Mouse (Mus musculus): ENCODE measurements around the gene Rabl6.

DNA sequence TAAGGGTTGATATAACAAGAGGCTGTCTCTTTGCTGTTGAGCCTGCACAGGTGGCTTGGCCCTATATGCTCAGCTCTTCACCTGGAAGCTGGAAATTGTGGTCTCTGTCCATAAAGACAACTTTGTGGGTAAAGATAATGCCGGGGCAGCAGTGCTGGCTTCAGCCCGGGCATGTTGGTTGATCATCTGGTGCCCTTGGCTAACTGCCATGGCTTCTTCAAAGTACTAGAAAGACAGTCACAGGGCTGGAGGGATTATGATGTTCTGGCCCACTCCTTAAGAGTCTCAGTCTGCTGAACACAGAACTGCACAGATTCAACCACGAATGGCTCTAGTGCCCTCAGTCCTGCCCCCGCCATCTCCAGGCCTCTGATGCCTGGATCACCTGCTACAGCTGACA lies 48.9 kb upstream of the Rabl6 start:
- TF ChIP-seq CTCF (IDR thresholded peaks at IDR 0.05; ENCODE audit: control insufficient read depth, insufficient read depth, insufficient replicate concordance, low read depth, low read length) (no peak), POLR2A (IDR thresholded peaks at IDR 0.05; ENCODE audit: control insufficient read depth, low read depth, low read length) (no peak)
